8 mouse cellular contexts compared by ENCODE assay signal in the genomic region with DNA sequence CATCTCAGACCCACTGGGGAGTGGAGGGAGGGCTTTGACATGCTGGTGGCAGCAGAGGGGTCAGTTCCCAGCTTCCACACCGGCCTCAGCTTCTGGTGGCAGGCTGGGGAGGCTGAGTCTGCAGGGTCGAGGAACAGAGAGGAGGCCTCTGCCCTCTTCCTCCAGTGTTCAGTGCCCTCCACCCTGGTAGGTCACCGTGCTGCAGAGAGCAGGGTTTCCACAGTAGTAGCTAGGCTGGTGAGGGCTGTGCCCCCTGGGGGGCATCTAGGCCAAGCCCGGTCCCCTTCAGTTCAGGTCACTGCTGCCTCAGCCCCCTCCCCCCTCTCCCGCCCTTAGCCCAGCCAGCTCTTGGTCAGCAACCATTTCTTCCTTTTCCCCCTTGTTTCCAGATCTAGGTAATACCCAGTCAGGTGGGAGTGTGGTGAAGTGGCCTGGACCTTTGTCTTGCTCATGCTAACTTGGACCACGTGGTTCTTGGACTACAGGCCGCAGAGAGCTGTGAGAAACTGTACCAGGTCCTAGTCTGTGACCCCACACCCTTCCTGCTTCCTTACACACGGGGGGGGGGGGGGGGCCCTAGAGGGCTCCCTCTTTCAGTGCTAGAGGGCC. TPM values are rescaled to one million over a fixed set of nuclear protein-coding genes. Genes with fewer than 3 reads are reported as not detected.
DNase-seq lines count a peak whose midpoint lies in the region; ATAC-seq and TF ChIP-seq lines count a peak whose summit lies in the region.

No protein-coding gene starts in this region.

- TF ChIP-seq EP300 in lung, postnatal 0 days (IDR thresholded peaks at IDR 0.05) = no peak; the same call in 1 of the 2 replicates

- WGBS in embryonic facial prominence, embryonic 14.5 days = 9% methylated on average over 8 of the region's 8 CpGs
- WGBS in intestine, embryonic 14.5 days = 21% methylated on average over 8 of the region's 8 CpGs
- WGBS in lung, postnatal 0 days = 26% methylated on average over 7 of the region's 8 CpGs

- H3K36me3 ChIP-seq in embryonic facial prominence, embryonic 14.5 days (ENCODE audit: control insufficient read depth, insufficient read depth, low read length) = peaks cover 6% of the 10 kb centered on the region; the same call in 1 of the 2 replicates
- no peaks in the 10 kb centered on the region for H3K36me3 ChIP-seq in intestine, embryonic 14.5 days (ENCODE audit: control insufficient read depth, insufficient read depth, low read length)
- H3K36me3 ChIP-seq in lung, postnatal 0 days (ENCODE audit: insufficient read depth, low read length) = no peaks in the 10 kb centered on the region

- H3K9me3 ChIP-seq in embryonic facial prominence, embryonic 14.5 days (ENCODE audit: control insufficient read depth, low read length) = no peaks in the 10 kb centered on the region
- no peaks in the 10 kb centered on the region for H3K9me3 ChIP-seq in intestine, embryonic 14.5 days (ENCODE audit: control insufficient read depth, low read length)
- no peaks in the 10 kb centered on the region for H3K9me3 ChIP-seq in lung, postnatal 0 days (ENCODE audit: low read length)

- peak; percentile 98 for DNase-seq in heart, adult 11 months
- no peak for DNase-seq in heart, postnatal 14 days
- DNase-seq in embryonic facial prominence, embryonic 14.5 days (ENCODE audit: low spot score) = peak; percentile 54
- peak; percentile 77 for DNase-seq in intestine, embryonic 14.5 days (ENCODE audit: low spot score)
- DNase-seq in lung, postnatal 0 days (ENCODE audit: low spot score) = peak; percentile 61
- DNase-seq in urinary bladder, postnatal 25 days (ENCODE audit: low spot score) = no peak
- no peak for DNase-seq in layer of hippocampus, postnatal 25 days (ENCODE audit: extremely low spot score in 1 of 2, low spot score in 1 of 2)

- H3K4me1 ChIP-seq in embryonic facial prominence, embryonic 14.5 days (ENCODE audit: control insufficient read depth, insufficient read depth, low read length) = peaks cover 59% of the 10 kb centered on the region
- H3K4me1 ChIP-seq in intestine, embryonic 14.5 days (replicated peaks; ENCODE audit: control insufficient read depth, insufficient read depth, low read length) = peaks cover 62% of the 10 kb centered on the region
- H3K4me1 ChIP-seq in lung, postnatal 0 days (ENCODE audit: insufficient read depth, low read depth, low read length) = peaks cover 44% of the 10 kb centered on the region; the same call in 1 of the 2 replicates

- ATAC-seq in embryonic facial prominence, embryonic 14.5 days (ENCODE audit: low read depth) = no peak
- ATAC-seq in intestine, embryonic 14.5 days (replicated peaks; ENCODE audit: low FRiP score, low TSS enrichment, low read depth) = no peak
- ATAC-seq in lung, postnatal 0 days = peak; percentile 26
- no peak for ATAC-seq in erythroblast, adult 5-6 weeks (replicated peaks; ENCODE audit: low FRiP score, poor library complexity, severe bottlenecking)

- H3K27ac ChIP-seq in embryonic facial prominence, embryonic 14.5 days (replicated peaks; ENCODE audit: low read depth, low read length) = peak overlapping the region; percentile 97
- H3K27ac ChIP-seq in intestine, embryonic 14.5 days (ENCODE audit: low read depth) = peak overlapping the region; percentile 83
- H3K27ac ChIP-seq in lung, postnatal 0 days (ENCODE audit: low read length) = peak overlapping the region; percentile 85

- intact Hi-C loops in heart, postnatal 14 days (cut with DNase I) = no loop called here

- TF ChIP-seq CTCF in lung, postnatal 0 days (IDR thresholded peaks at IDR 0.05) = no peak; the same call in 1 of the 2 replicates

- no peaks in the 10 kb centered on the region for H3K27me3 ChIP-seq in embryonic facial prominence, embryonic 14.5 days (replicated peaks; ENCODE audit: control insufficient read depth, insufficient read depth, low read length)
- no peaks in the 10 kb centered on the region for H3K27me3 ChIP-seq in intestine, embryonic 14.5 days (replicated peaks; ENCODE audit: control insufficient read depth, insufficient read depth, low read length)
- H3K27me3 ChIP-seq in lung, postnatal 0 days (replicated peaks; ENCODE audit: insufficient read depth, low read length) = no peaks in the 10 kb centered on the region

- H3K4me2 ChIP-seq in embryonic facial prominence, embryonic 14.5 days (ENCODE audit: low read depth, low read length) = peak overlapping the region; percentile 100
- peak overlapping the region; percentile 99 for H3K4me2 ChIP-seq in intestine, embryonic 14.5 days (ENCODE audit: low read length)
- peak overlapping the region; percentile 98 for H3K4me2 ChIP-seq in lung, postnatal 0 days (replicated peaks; ENCODE audit: low read depth, low read length)

- H3K4me3 ChIP-seq in embryonic facial prominence, embryonic 14.5 days (ENCODE audit: low read depth, low read length) = peak overlapping the region; percentile 92
- H3K4me3 ChIP-seq in intestine, embryonic 14.5 days (ENCODE audit: low read depth, low read length) = peak overlapping the region; percentile 58
- peak overlapping the region; percentile 75; the same call in 1 of the 2 replicates for H3K4me3 ChIP-seq in lung, postnatal 0 days (ENCODE audit: low read depth, low read length)

- peak overlapping the region; percentile 99 for H3K9ac ChIP-seq in embryonic facial prominence, embryonic 14.5 days (ENCODE audit: low read depth, low read length)
- peak overlapping the region; percentile 97 for H3K9ac ChIP-seq in intestine, embryonic 14.5 days (ENCODE audit: low read length)
- 0 out of 2 replicates have a peak overlapping the region, but pooled peaks have one; percentile 6 for H3K9ac ChIP-seq in lung, postnatal 0 days (replicated peaks; ENCODE audit: low read depth)

RNA-seq across cellular contexts. Expression of gene Bahcc1, which starts 6.1 kb away (rescaled TPM):
- 10 to 100 TPM in 1 of 2 experiments, 1 to 10 TPM in 1; 7.8 to 10.0 TPM for total RNA-seq in heart, postnatal 14 days (2021)
- 11.1 and 12.0 TPM in 2 replicates for polyA plus RNA-seq in embryonic facial prominence, embryonic 14.5 days (2014; fragmentation: Nextera tagmentation; extraction: Ambion mirVana)
- 12.1 and 12.7 TPM in 2 replicates for polyA plus RNA-seq in intestine, embryonic 14.5 days (2014; fragmentation: Nextera tagmentation; extraction: Ambion mirVana)
- polyA plus RNA-seq in lung, postnatal 0 days (2015; fragmentation: Nextera tagmentation; extraction: Ambion mirVana) = 5.9 and 6.6 TPM in 2 replicates
- total RNA-seq in layer of hippocampus, postnatal 25 days (2021) = 10 to 100 TPM; 17.7 to 22.6 TPM
- 2.1 and 3.3 TPM in 2 replicates for total RNA-seq in erythroblast, adult 5-6 weeks (2015; ENCODE audit: low replicate concordance)
- total RNA-seq in erythroblast, adult 5-6 weeks (2017; ENCODE audit: low replicate concordance) = 0.84 and 2.0 TPM in 2 replicates

Comparison
In these comparisons a context has a peak if more than half of its experiments do, and no peak if none do; other contexts are left out.
1. DNase-seq: peak in heart, adult 11 months (single experiment), embryonic facial prominence, embryonic 14.5 days (single experiment), intestine, embryonic 14.5 days (single experiment) and lung, postnatal 0 days (single experiment); none in heart, postnatal 14 days (0 of 2), urinary bladder, postnatal 25 days (single experiment) and layer of hippocampus, postnatal 25 days (0 of 2).
2. H3K9ac ChIP-seq: peak in every context shown above with its lines; median percentile 99 in embryonic facial prominence, embryonic 14.5 days; 97 in intestine, embryonic 14.5 days; 6 in lung, postnatal 0 days.
3. Peak in every context shown above with its lines, with median percentiles within 50 percentile points of each other: H3K27ac ChIP-seq, H3K4me2 ChIP-seq and H3K4me3 ChIP-seq.